Mouse (Mus musculus) stomach, embryonic 15.5 days (tissue): ENCODE data around the gene Fam186a. TPM values are rescaled to one million over a fixed set of nuclear protein-coding genes. Genes with fewer than 3 reads are reported as not detected.
A peak's percentile ranks its signal among the peaks of the same experiment; 100 is the strongest.
"Not testable (repeated sequence)": the region's sequence is repeated elsewhere in the genome, so short reads cannot be mapped to it uniquely, and the experiment has no call there.

Source experiments
- ATAC-seq: fragments of 200-750 bp; cut with Nextera tagmentation; 2 replicates; pipeline ENCODE4 v1.8.0; 2017; ENCODE audit warnings: low read depth, moderate number of reproducible peaks, moderate TSS enrichment; ENCODE audit not compliant: insufficient read depth, low FRiP score
- H3K27ac ChIP-seq: fragments of 300-500 bp; sonication (generic); 2 replicates; pipeline ENCODE4 v1.5.1; 2015; ENCODE audit warnings: mild to moderate bottlenecking, inconsistent platforms
- H3K27me3 ChIP-seq: fragments of 300-500 bp; sonication (generic); replicated peaks from 2 replicates; pipeline ENCODE4 v1.6.1; 2015; ENCODE audit warnings: inconsistent platforms
- H3K36me3 ChIP-seq: fragments of 300-500 bp; sonication (generic); 2 replicates; pipeline ENCODE4 v1.6.1; 2015; ENCODE audit warnings: inconsistent platforms
- H3K4me1 ChIP-seq: fragments of 300-500 bp; sonication (generic); 2 replicates; pipeline ENCODE4 v1.6.1; 2015; ENCODE audit warnings: inconsistent platforms
- H3K4me2 ChIP-seq: fragments of 300-500 bp; sonication (generic); 2 replicates; pipeline ENCODE4 v1.6.1; 2015; ENCODE audit warnings: mild to moderate bottlenecking, inconsistent platforms
- H3K4me3 ChIP-seq: fragments of 300-500 bp; sonication (generic); replicated peaks from 2 replicates; pipeline ENCODE4 v1.5.1; 2015; ENCODE audit warnings: inconsistent platforms
- H3K9ac ChIP-seq: fragments of 300-500 bp; sonication (generic); 2 replicates; pipeline ENCODE4 v1.6.1; 2015; ENCODE audit warnings: inconsistent platforms
- H3K9me3 ChIP-seq: fragments of 300-500 bp; sonication (generic); 2 replicates; pipeline ENCODE4 v1.6.1; 2016; ENCODE audit warnings: inconsistent platforms
- WGBS: fragments of 180-500 bp; shearing (Covaris S2); methylation state at CpG from one replicate; pipeline ENCODE4 v1.1.7; 2015; 5-methylcytosine and 5-hydroxymethylcytosine counted together
- polyA plus RNA-seq: library from polyadenylated mRNA; unstranded; fragments of >200 nt; fragmentation: Nextera tagmentation; extraction: Ambion mirVana; gene quantifications from 2 replicates; pipeline ENCODE4 v1.2.1, GENCODE M21; 2015

Gene Fam186a
- polyA plus RNA-seq, 1 experiment from 2014 or later = not detected

DNA sequence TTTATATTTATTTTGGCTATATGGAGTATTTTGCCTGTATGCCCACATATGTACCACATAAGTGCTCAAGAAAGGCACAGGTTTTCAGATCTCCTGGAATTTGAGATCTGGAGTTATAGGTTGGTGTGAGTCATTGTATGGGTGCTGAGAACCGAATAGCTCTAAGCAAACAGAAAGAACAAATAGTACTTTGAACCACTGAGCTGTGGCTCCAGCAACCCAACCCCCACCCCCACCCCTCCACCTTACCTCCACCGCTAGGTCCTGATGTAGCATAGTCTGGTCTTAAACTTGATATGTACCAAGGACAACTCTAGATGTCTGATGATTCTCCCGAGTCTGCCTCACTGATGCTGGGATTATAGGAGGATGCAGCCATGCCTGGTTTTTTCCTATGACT is 49.6 kb downstream of the Fam186a start:
- no peaks in the 10 kb centered on the region for H3K36me3 ChIP-seq
- ATAC-seq = peak; percentile 73

DNA sequence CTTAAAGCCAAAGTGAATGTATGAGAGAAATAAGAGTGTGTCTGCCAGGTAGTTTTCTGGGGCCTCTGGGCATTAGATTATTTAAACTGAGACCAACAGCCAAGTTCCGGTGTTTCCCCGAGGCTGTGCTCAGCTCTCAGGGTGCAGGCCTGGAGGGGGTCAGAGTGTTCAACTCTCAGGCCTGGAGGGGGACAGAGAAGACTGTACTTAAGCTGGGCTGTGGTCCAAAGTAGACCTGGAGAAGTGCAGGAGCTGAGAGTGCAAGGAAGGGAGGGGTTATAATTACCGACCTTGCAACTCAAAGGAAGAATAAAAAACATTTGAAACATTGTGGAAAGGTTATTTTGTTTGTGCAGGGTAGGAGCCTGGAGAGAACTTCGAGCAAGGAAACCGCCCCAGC is 52.2 kb downstream of the Fam186a start:
- ATAC-seq = no peak
- Histone ChIP-seq H3K27ac (no peak overlapping the region), H3K4me3 (no peak overlapping the region), H3K36me3 (no peaks in the 10 kb centered on the region), H3K27me3 (no peaks in the 10 kb centered on the region), H3K4me2 (no peak overlapping the region), H3K9ac (no peak overlapping the region), H3K4me1 (no peaks in the 10 kb centered on the region), H3K9me3 (no peaks in the 10 kb centered on the region)
- 54% methylated on average over 5 of the region's 5 CpGs for WGBS

More for the DNA sequence above, 49.6 kb downstream of the Fam186a start:
- WGBS = 61% methylated on average over 3 of the region's 3 CpGs
- H3K4me1 ChIP-seq = no peaks in the 10 kb centered on the region
- H3K9ac ChIP-seq = no peak overlapping the region
- no peaks in the 10 kb centered on the region for H3K9me3 ChIP-seq
- H3K27me3 ChIP-seq = no peaks in the 10 kb centered on the region
- no peak overlapping the region for H3K4me2 ChIP-seq
- H3K4me3 ChIP-seq = no peak overlapping the region
- peak overlapping the region; percentile 51; the same call in 1 of the 2 replicates for H3K27ac ChIP-seq

GRCm38 (mm10) chr15:99911785-99912184 is 55.1 kb downstream of the Fam186a start:
- no peaks in the 10 kb centered on the region for H3K36me3 ChIP-seq
- 63% methylated on average over 4 of the region's 4 CpGs for WGBS
- H3K4me1 ChIP-seq = peaks cover 2% of the 10 kb centered on the region; the same call in 1 of the 2 replicates
- no peaks in the 10 kb centered on the region for H3K27me3 ChIP-seq
- no peak overlapping the region for H3K4me2 ChIP-seq
- no peak overlapping the region for H3K27ac ChIP-seq
- H3K9ac ChIP-seq = no peak overlapping the region
- no peak for ATAC-seq
- no peak overlapping the region for H3K4me3 ChIP-seq
- H3K9me3 ChIP-seq = no peaks in the 10 kb centered on the region

DNA sequence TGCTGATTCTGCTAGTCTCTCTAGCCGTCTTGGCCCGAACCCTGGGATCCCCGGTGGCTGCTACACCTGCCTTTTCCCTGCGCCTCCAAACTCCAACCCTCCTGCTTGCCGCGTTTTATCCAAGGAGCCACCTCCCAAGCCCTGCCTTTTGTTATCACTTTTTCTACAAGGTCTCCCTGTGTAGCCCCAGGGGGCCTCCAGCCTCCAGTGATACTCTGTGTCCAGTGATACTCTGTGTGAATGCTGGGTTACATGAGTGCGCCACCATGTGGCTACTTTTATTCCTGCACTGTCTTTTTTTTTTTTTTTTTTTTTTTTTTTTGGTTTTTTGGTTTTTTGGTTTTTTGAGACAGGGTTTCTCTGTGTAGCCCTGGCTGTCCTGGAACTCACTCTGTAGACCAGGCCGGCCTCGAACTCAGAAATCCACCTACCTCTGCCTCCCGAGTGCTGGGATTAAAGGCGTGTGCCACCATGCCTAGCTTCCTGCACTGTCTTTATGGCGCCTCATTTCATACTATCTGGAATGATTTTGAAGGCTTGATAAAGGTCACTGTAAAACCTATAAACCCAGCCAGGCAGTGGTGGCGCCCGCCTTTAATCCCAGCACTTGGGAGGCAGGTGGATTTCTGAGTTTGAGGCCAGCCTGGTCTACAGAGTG is 57.4 kb downstream of the Fam186a start:
- H3K9ac ChIP-seq, H3K4me2 ChIP-seq, H3K27me3 ChIP-seq, H3K4me3 ChIP-seq, H3K4me1 ChIP-seq, H3K9me3 ChIP-seq, H3K27ac ChIP-seq, H3K36me3 ChIP-seq: not testable (repeated sequence)
- ATAC-seq = peak; percentile 57; the same call in 1 of the 2 replicates
- WGBS = 43% methylated on average over 14 of the region's 14 CpGs

DNA sequence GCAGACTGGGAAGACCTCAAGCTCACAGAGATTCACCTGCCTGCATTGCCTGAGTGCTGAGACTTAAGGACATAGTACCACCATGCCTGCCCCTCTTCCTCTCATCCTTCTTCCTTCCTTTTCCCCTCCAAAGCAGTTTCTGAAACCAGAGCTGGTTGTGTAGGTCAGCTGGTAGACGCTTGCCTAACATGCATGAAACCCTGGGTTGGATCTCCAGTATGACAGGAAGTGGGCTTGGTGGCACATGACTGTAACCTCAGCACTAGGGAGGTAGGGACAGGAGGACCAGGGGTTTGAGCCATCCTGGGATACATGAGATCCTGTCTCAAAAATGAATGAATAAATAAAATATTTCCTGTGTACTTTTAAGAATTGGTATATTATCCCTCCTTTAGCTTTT is 59.3 kb downstream of the Fam186a start:
- Histone ChIP-seq H3K4me3 (no peak overlapping the region), H3K4me1 (peaks cover 2% of the 10 kb centered on the region; the same call in 1 of the 2 replicates), H3K9me3 (no peaks in the 10 kb centered on the region), H3K27me3 (no peaks in the 10 kb centered on the region), H3K4me2 (no peak overlapping the region), H3K9ac (no peak overlapping the region), H3K27ac (no peak overlapping the region), H3K36me3 (no peaks in the 10 kb centered on the region)
- no peak for ATAC-seq
- 75% methylated on average over 1 of the region's 1 CpGs for WGBS

GRCm38 (mm10) chr15:99907041-99907440 is 59.8 kb downstream of the Fam186a start:
- WGBS = 49% methylated on average over 4 of the region's 4 CpGs
- Histone ChIP-seq H3K27me3 (no peaks in the 10 kb centered on the region), H3K9me3 (no peaks in the 10 kb centered on the region), H3K4me3 (no peak overlapping the region), H3K9ac (no peak overlapping the region), H3K36me3 (no peaks in the 10 kb centered on the region), H3K4me1 (peaks cover 2% of the 10 kb centered on the region; the same call in 1 of the 2 replicates), H3K27ac (no peak overlapping the region), H3K4me2 (no peak overlapping the region)
- no peak for ATAC-seq

DNA sequence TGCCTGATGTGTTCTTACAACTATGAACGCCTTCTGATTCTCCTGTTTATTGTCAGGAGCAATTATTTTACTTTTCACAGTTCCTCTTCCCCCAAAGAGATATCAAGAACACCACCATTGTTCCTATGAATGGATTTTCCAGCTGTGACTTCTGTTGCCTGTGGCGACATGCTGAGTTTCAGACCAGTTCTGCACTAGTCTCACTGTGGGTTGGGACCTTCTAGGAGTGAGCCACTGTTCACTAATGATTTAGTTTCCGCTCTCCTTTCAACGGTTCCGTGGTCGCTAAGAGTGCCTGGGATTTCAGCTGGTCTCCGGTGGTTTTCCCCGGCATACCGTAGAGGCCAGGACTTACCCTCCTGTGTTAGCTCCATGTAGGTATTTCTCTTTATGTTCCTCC is 62.0 kb downstream of the Fam186a start:
- H3K27ac ChIP-seq = no peak overlapping the region
- no peaks in the 10 kb centered on the region for H3K9me3 ChIP-seq
- no peaks in the 10 kb centered on the region for H3K36me3 ChIP-seq
- ATAC-seq = no peak
- no peak overlapping the region for H3K4me2 ChIP-seq
- no peak overlapping the region for H3K4me3 ChIP-seq
- WGBS = 83% methylated on average over 9 of the region's 9 CpGs
- H3K4me1 ChIP-seq = peaks cover 2% of the 10 kb centered on the region; the same call in 1 of the 2 replicates
- no peak overlapping the region for H3K9ac ChIP-seq
- no peaks in the 10 kb centered on the region for H3K27me3 ChIP-seq

DNA sequence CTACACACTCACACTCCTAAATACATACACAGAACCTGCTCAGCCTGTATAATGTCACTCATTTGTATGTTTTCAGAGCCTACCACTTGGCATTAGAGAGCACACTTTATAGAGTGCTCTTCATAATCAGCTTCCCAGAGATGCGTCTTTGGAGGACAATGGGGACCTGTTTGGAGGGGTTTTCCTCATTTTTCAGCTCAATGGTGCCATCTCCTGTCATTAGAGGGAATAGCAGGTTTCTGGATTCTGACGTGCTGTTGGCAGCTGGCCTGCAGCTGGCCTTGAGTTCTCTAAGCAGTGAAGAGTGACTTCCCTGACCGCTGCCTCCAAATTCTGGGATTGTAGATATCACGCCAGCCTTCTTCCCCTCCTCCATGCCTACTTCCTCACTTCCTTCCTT is 62.5 kb downstream of the Fam186a start:
- Histone ChIP-seq H3K9ac (no peak overlapping the region), H3K27ac (no peak overlapping the region), H3K4me1 (peaks cover 2% of the 10 kb centered on the region; the same call in 1 of the 2 replicates), H3K4me2 (no peak overlapping the region), H3K9me3 (no peaks in the 10 kb centered on the region), H3K27me3 (no peaks in the 10 kb centered on the region), H3K36me3 (no peaks in the 10 kb centered on the region), H3K4me3 (no peak overlapping the region)
- ATAC-seq = 0 out of 2 replicates have a peak, but pooled peaks have one; percentile 9
- WGBS = 4% methylated on average over 4 of the region's 4 CpGs

- Histone ChIP-seq H3K4me2 (no peak overlapping the region), H3K27me3 (no peaks in the 10 kb centered on the region), H3K9me3 (no peaks in the 10 kb centered on the region), H3K27ac (no peak overlapping the region), H3K36me3 (no peaks in the 10 kb centered on the region), H3K9ac (no peak overlapping the region), H3K4me3 (no peak overlapping the region), H3K4me1 (no peaks in the 10 kb centered on the region)
- ATAC-seq = no peak
- WGBS = 83% methylated on average over 5 of the region's 5 CpGs
Observed at GRCm38 (mm10) chr15:99903227-99903626, 63.6 kb downstream of the Fam186a start.

DNA sequence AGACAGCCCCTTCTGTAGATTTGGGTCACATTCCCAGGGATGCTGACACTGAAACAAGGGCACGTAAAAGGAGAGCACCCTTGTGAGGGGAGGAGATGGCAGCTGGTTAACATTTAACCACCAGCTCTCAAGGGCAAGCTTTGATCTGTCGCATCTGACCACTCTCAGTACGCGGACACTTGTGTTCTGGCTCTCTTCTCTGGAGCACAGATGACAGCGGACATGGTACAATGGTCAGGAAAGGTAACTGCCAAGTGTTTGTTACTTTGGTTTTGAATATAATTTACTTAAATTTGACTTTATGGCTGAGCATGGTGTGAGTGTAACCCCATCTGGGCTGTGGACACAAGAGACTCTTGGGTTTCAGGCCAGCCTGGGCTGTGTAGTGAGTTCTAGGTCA is 64.1 kb downstream of the Fam186a start:
- H3K36me3 ChIP-seq = no peaks in the 10 kb centered on the region
- no peak overlapping the region for H3K9ac ChIP-seq
- H3K4me3 ChIP-seq = no peak overlapping the region
- no peak overlapping the region for H3K27ac ChIP-seq
- H3K4me1 ChIP-seq = no peaks in the 10 kb centered on the region
- no peaks in the 10 kb centered on the region for H3K9me3 ChIP-seq
- WGBS = 72% methylated on average over 5 of the region's 5 CpGs
- no peaks in the 10 kb centered on the region for H3K27me3 ChIP-seq
- no peak for ATAC-seq
- H3K4me2 ChIP-seq = no peak overlapping the region

GRCm38 (mm10) chr15:99896621-99897020 is 70.2 kb downstream of the Fam186a start:
- Histone ChIP-seq H3K4me2 (no peak overlapping the region), H3K9me3 (no peaks in the 10 kb centered on the region), H3K9ac (no peak overlapping the region), H3K36me3 (no peaks in the 10 kb centered on the region), H3K27ac (no peak overlapping the region), H3K27me3 (no peaks in the 10 kb centered on the region), H3K4me3 (no peak overlapping the region), H3K4me1 (no peaks in the 10 kb centered on the region)
- no peak for ATAC-seq

DNA sequence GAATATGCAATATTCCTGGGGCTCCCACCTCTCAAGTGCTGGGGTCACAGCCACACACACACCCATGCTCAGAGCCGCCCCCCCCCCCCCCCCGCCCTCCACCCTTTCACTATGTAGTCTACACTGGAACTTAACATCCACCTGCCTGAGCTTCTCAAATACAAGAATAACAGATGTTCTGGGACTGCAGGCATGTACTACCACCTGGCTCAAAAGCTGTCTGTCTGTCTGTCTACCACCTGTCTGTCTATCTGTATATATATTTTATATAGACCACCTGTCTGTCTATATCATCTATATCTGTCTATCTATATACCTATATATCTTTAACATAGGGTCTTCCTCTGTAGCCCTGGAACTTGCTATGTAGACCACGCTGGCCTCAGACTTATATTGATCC is 75.5 kb downstream of the Fam186a start:
- Histone ChIP-seq H3K27me3 (no peaks in the 10 kb centered on the region), H3K36me3 (no peaks in the 10 kb centered on the region), H3K9me3 (no peaks in the 10 kb centered on the region), H3K4me2 (peak overlapping the region; percentile 49), H3K27ac (peak overlapping the region; percentile 90), H3K9ac (no peak overlapping the region), H3K4me1 (peaks cover 4% of the 10 kb centered on the region; the same call in 1 of the 2 replicates), H3K4me3 (no peak overlapping the region)
- ATAC-seq = no peak
- WGBS = 51% methylated on average over 2 of the region's 3 CpGs
